Mouse (Mus musculus) adrenal gland, adult (tissue): ENCODE measurements around the gene Npas3.

Source experiments
- DNase-seq, 2 experiments: peaks; one replicate each; pipeline ENCODE4 v3.0.0; 2022 to 2023; ENCODE audit warnings: low spot score in 1 of 2; ENCODE audit not compliant: inconsistent age in 2 of 2

Npas3 gene

GRCm38 (mm10) chr12:54045360-54045759, 796.9 kb downstream of the Npas3 start:
- DNase-seq = no peak

- no peak for DNase-seq
Observed at GRCm38 (mm10) chr12:54046824-54047223, 798.3 kb downstream of the Npas3 start.

GRCm38 (mm10) chr12:54048126-54048525, 799.6 kb downstream of the Npas3 start:
- DNase-seq = no peak

GRCm38 (mm10) chr12:54049926-54050325, 801.4 kb downstream of the Npas3 start:
- DNase-seq = no peak

- no peak for DNase-seq
Observed at GRCm38 (mm10) chr12:54052939-54053338, 804.5 kb downstream of the Npas3 start.

GRCm38 (mm10) chr12:54053598-54053997, 805.1 kb downstream of the Npas3 start:
- DNase-seq = no peak

- peak; percentile 80 to 93 for DNase-seq
Observed at GRCm38 (mm10) chr12:54060732-54061131, 812.3 kb downstream of the Npas3 start.

GRCm38 (mm10) chr12:54061168-54061567, 812.7 kb downstream of the Npas3 start:
- peak; percentile 62 to 81 for DNase-seq

GRCm38 (mm10) chr12:54064986-54065385, 816.5 kb downstream of the Npas3 start:
- no peak for DNase-seq

GRCm38 (mm10) chr12:54065607-54066006, 817.1 kb downstream of the Npas3 start:
- peak; percentile 17 to 57 for DNase-seq

GRCm38 (mm10) chr12:54067419-54067818, 818.9 kb downstream of the Npas3 start:
- DNase-seq = no peak

GRCm38 (mm10) chr12:54067886-54068756, 819.6 kb downstream of the Npas3 start:
- peak; percentile 53 to 73 for DNase-seq

- no peak for DNase-seq
Observed at GRCm38 (mm10) chr12:54068757-54069146, 820.3 kb downstream of the Npas3 start.

GRCm38 (mm10) chr12:54074012-54074411, 825.5 kb downstream of the Npas3 start:
- DNase-seq = no peak

- no peak for DNase-seq
Observed at GRCm38 (mm10) chr12:54080996-54081395, 832.5 kb downstream of the Npas3 start.

- no peak for DNase-seq
Observed at GRCm38 (mm10) chr12:54093729-54094128, 845.3 kb downstream of the Npas3 start.

- no peak for DNase-seq
Observed at GRCm38 (mm10) chr12:54096492-54096891, 848.0 kb downstream of the Npas3 start.

GRCm38 (mm10) chr12:54098136-54098535, 849.7 kb downstream of the Npas3 start:
- DNase-seq = no peak

- DNase-seq = peak; percentile 72 to 91
Observed at GRCm38 (mm10) chr12:54098785-54099184, 850.3 kb downstream of the Npas3 start.

- no peak for DNase-seq
Observed at GRCm38 (mm10) chr12:54099458-54099857, 851.0 kb downstream of the Npas3 start.

- no peak for DNase-seq
Observed at GRCm38 (mm10) chr12:54101307-54101870, 852.9 kb downstream of the Npas3 start.

GRCm38 (mm10) chr12:54102500-54102899, 854.0 kb downstream of the Npas3 start:
- no peak for DNase-seq
